Mouse (Mus musculus): ENCODE data around the gene CN725425. TPM values are rescaled to one million over a fixed set of nuclear protein-coding genes. Genes with fewer than 3 reads are reported as not detected.

The CN725425 gene
- polyA plus RNA-seq, 1 experiment from 2014 or later: not detected

DNA sequence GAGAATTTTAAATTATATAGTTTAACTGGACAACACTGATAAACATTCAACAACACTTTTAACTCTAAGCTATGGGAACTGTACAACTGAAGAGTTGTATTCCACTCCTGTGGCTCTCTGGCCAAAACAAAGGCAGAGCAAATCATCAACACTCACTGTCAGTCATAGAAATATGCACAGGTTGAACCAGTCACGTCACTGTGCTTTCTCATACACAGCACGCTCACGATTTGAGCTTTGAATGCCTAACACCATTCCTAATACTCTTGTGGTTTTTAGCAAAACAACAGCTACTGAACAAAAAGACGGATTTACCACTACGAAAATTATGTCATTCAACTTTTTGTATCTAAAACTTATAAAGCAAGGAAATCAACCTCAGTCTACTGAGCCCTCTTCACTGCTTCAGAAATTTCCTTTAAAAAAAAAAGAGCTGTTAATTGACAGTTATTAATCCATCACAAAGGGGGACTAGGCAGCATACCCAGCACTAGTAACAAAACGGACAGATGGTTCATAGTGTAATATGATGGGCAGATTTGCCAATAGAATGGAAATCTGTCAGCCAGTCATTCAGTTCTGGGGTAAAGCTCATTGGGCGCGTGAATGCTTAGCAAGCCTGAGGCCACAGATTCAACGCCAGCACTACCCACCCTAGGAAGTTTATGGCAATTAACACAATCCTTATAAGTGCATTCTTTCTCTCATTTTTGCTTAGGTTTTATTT, 28.5 kb upstream of the CN725425 start:
- Histone ChIP-seq H3K9ac (ENCODE audit: low read length) (no peak overlapping the region), H3K36me3 (ENCODE audit: control insufficient read depth, insufficient read depth, low read length) (no peaks in the 10 kb centered on the region), H3K9me3 (ENCODE audit: control insufficient read depth, low read length) (no peaks in the 10 kb centered on the region), H3K4me2 (ENCODE audit: low read length) (no peak overlapping the region), H3K4me3 (ENCODE audit: control insufficient read depth in 1 of 2, insufficient read depth in 1 of 2, low read depth in 1 of 2, low read length in 2 of 2) (no peak overlapping the region), H3K27ac (replicated peaks in 1 of 2; ENCODE audit: control insufficient read depth in 1 of 2, insufficient read depth in 1 of 2, low read depth in 2 of 2, low read length in 2 of 2) (no peak overlapping the region), H3K27me3 (ENCODE audit: control insufficient read depth, insufficient read depth, low read length) (no peaks in the 10 kb centered on the region), H3K4me1 (ENCODE audit: control insufficient read depth in 2 of 2, insufficient read depth in 2 of 2, low read length in 2 of 2) (no peaks in the 10 kb centered on the region)
- no peak for ATAC-seq (ENCODE audit: insufficient number of reproducible peaks, insufficient read depth, low FRiP score, low read depth)
- WGBS: 80% methylated on average over 9 of the region's 9 CpGs

DNA sequence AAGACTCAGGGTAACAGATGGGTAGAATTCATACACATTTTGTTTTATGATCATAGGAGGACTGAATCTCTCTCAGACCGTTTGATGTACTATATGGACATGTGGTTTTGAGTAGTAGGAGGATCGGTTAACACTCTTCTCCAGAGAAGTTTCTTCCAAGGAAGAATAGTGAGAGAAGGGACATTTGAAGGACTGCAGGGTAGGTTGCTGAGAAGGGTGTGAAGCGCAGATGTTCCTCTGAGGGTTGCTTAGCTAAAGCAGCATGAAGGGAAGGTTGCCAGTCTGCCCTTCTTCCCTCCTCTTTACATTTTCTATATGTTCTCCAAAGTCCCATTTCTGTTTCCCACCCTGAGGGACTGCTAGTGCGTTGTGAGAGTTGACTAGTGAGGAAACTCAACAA, 28.0 kb upstream of the CN725425 start:
- 78% methylated on average over 4 of the region's 4 CpGs for WGBS
- H3K9me3 ChIP-seq (ENCODE audit: control insufficient read depth, low read length): no peaks in the 10 kb centered on the region
- no peaks in the 10 kb centered on the region for H3K36me3 ChIP-seq (ENCODE audit: control insufficient read depth, insufficient read depth, low read length)
- no peak overlapping the region for H3K9ac ChIP-seq (ENCODE audit: low read length)
- no peaks in the 10 kb centered on the region for H3K27me3 ChIP-seq (ENCODE audit: control insufficient read depth, insufficient read depth, low read length)
- no peak overlapping the region for H3K27ac ChIP-seq (replicated peaks in 1 of 2; ENCODE audit: control insufficient read depth in 1 of 2, insufficient read depth in 1 of 2, low read depth in 2 of 2, low read length in 2 of 2)
- no peak for ATAC-seq (ENCODE audit: insufficient number of reproducible peaks, insufficient read depth, low FRiP score, low read depth)
- H3K4me1 ChIP-seq (ENCODE audit: control insufficient read depth in 2 of 2, insufficient read depth in 2 of 2, low read length in 2 of 2): no peaks in the 10 kb centered on the region
- H3K4me2 ChIP-seq (ENCODE audit: low read length): no peak overlapping the region
- no peak overlapping the region for H3K4me3 ChIP-seq (ENCODE audit: control insufficient read depth in 1 of 2, insufficient read depth in 1 of 2, low read depth in 1 of 2, low read length in 2 of 2)

DNA sequence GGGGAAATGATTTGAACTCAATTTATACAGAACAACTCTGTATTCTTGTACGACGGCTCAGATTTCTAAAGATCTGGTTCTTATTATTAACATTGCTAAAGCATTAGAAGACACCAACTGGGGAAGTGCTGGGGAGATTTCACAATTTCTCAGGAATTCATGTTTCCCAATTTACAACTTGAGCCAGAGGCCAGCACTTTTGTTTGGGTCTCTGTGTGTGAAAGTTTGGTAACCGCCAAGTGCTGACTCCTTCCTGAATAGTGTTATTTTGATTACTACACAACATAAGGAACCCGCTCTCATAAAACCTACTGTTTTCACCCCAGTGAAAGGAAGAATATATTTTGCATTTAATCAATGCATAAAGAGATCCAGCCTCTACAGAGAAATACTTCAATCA, 27.1 kb upstream of the CN725425 start:
- 83% methylated on average over 4 of the region's 4 CpGs for WGBS
- no peak for ATAC-seq (ENCODE audit: insufficient number of reproducible peaks, insufficient read depth, low FRiP score, low read depth)
- H3K4me2 ChIP-seq (ENCODE audit: low read length): no peak overlapping the region
- H3K36me3 ChIP-seq (ENCODE audit: control insufficient read depth, insufficient read depth, low read length): no peaks in the 10 kb centered on the region
- no peak overlapping the region for H3K4me3 ChIP-seq (ENCODE audit: control insufficient read depth in 1 of 2, insufficient read depth in 1 of 2, low read depth in 1 of 2, low read length in 2 of 2)
- H3K27ac ChIP-seq (replicated peaks in 1 of 2; ENCODE audit: control insufficient read depth in 1 of 2, insufficient read depth in 1 of 2, low read depth in 2 of 2, low read length in 2 of 2): no peak overlapping the region
- no peaks in the 10 kb centered on the region for H3K4me1 ChIP-seq (ENCODE audit: control insufficient read depth in 2 of 2, insufficient read depth in 2 of 2, low read length in 2 of 2)
- no peaks in the 10 kb centered on the region for H3K27me3 ChIP-seq (ENCODE audit: control insufficient read depth, insufficient read depth, low read length)
- H3K9ac ChIP-seq (ENCODE audit: low read length): no peak overlapping the region
- no peaks in the 10 kb centered on the region for H3K9me3 ChIP-seq (ENCODE audit: control insufficient read depth, low read length)

DNA sequence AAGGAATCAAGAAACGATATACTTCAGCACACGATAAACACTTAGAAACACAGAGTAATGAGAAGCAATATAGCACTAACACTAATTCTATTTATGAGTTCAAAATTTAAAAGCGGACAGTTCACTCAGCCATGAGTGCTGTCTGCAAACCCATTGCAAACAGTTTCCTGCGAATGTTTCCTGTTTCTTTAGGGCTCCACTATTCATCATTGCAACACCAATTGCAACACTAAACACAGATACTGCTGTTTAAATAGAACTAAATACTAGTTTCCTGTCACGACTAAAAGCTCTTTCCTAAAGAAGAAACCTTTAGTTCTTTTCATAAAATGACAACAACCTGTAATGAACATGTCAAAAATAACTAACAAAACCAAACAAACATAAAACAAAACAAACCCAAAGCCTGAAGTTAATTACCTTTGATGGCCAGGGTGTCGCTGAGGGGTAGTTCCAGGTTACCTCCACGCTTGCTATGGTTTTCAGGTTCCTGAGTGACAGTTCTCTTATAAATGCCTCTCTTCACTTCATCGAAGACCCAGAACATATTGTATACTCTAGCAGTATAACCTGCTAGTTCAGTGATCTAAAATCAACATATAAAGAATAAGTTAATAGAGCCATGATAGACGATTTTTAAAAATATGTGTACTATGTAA, 20.5 kb upstream of the CN725425 start:
- Histone ChIP-seq H3K4me2 (ENCODE audit: low read length) (no peak overlapping the region), H3K9me3 (ENCODE audit: control insufficient read depth, low read length) (no peaks in the 10 kb centered on the region), H3K27me3 (ENCODE audit: control insufficient read depth, insufficient read depth, low read length) (no peaks in the 10 kb centered on the region), H3K4me3 (ENCODE audit: control insufficient read depth in 1 of 2, insufficient read depth in 1 of 2, low read depth in 1 of 2, low read length in 2 of 2) (no peak overlapping the region), H3K27ac (replicated peaks in 1 of 2; ENCODE audit: control insufficient read depth in 1 of 2, insufficient read depth in 1 of 2, low read depth in 2 of 2, low read length in 2 of 2) (no peak overlapping the region), H3K4me1 (ENCODE audit: control insufficient read depth in 2 of 2, insufficient read depth in 2 of 2, low read length in 2 of 2) (no peaks in the 10 kb centered on the region), H3K9ac (ENCODE audit: low read length) (no peak overlapping the region), H3K36me3 (ENCODE audit: control insufficient read depth, insufficient read depth, low read length) (no peaks in the 10 kb centered on the region)
- ATAC-seq (ENCODE audit: insufficient number of reproducible peaks, insufficient read depth, low FRiP score, low read depth): no peak
- 74% methylated on average over 9 of the region's 9 CpGs for WGBS

DNA sequence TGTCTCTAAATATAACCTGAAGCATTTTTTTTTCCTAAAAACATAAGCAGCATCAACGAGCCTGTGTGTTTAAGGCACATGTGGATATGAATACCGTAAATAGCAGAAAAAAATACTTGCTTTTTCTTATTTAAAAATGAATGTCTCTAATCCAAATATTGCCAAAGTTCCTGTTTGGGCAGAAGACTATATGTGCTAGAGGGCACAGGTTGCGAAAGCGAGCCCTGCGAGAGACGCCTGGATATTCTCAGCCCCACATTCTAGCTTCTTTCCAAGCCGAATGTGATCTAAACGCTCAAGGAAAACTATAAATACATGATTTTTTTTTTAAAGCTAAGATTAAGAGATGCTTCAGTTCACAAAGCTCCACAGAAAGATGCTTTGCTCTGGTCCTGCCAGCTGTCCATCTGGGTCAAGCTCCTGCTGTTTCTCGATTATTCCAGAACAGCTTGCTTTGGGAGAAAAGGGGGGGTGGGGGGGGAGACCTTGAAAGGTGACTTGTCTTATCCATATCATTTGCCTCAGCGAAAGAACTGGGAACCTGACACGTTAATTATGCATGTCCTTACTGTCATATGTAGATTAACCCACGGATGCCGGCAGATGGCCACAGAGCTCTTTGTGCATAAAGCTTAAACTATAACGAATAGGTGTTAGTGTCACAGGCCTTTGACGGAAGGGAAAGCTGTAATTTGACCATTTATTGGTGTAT, 19.2 kb upstream of the CN725425 start:
- no peak overlapping the region for H3K4me2 ChIP-seq (ENCODE audit: low read length)
- no peaks in the 10 kb centered on the region for H3K27me3 ChIP-seq (ENCODE audit: control insufficient read depth, insufficient read depth, low read length)
- H3K4me3 ChIP-seq (ENCODE audit: control insufficient read depth in 1 of 2, insufficient read depth in 1 of 2, low read depth in 1 of 2, low read length in 2 of 2): no peak overlapping the region
- 76% methylated on average over 15 of the region's 15 CpGs for WGBS
- no peak overlapping the region for H3K9ac ChIP-seq (ENCODE audit: low read length)
- no peak for ATAC-seq (ENCODE audit: insufficient number of reproducible peaks, insufficient read depth, low FRiP score, low read depth)
- H3K27ac ChIP-seq (replicated peaks in 1 of 2; ENCODE audit: control insufficient read depth in 1 of 2, insufficient read depth in 1 of 2, low read depth in 2 of 2, low read length in 2 of 2): no peak overlapping the region
- no peaks in the 10 kb centered on the region for H3K36me3 ChIP-seq (ENCODE audit: control insufficient read depth, insufficient read depth, low read length)
- no peaks in the 10 kb centered on the region for H3K9me3 ChIP-seq (ENCODE audit: control insufficient read depth, low read length)
- H3K4me1 ChIP-seq (ENCODE audit: control insufficient read depth in 2 of 2, insufficient read depth in 2 of 2, low read length in 2 of 2): no peaks in the 10 kb centered on the region

DNA sequence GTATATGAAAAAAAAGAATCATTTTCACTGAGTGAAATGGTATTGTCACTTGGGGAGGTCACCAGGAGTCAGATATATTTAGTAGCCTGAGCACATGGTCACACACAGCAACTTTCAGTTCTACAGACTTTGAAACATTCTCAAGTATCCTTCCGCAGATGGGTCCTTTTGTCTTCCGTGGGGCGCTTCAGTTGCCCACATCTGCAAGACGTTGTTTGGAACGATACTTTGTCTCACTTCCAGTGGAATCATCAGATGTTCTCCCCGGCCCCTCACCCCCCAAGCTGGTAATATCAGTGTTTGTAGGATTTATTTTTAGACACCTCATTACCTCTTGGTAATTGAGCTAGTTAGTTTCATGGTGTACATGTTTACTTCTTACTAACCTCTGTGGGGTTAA, 12.9 kb upstream of the CN725425 start:
- no peak overlapping the region for H3K4me3 ChIP-seq (ENCODE audit: control insufficient read depth in 1 of 2, insufficient read depth in 1 of 2, low read depth in 1 of 2, low read length in 2 of 2)
- no peak overlapping the region for H3K9ac ChIP-seq (ENCODE audit: low read length)
- WGBS: 60% methylated on average over 6 of the region's 6 CpGs
- no peaks in the 10 kb centered on the region for H3K4me1 ChIP-seq (ENCODE audit: control insufficient read depth in 2 of 2, insufficient read depth in 2 of 2, low read length in 2 of 2)
- H3K27me3 ChIP-seq (ENCODE audit: control insufficient read depth, insufficient read depth, low read length): no peaks in the 10 kb centered on the region
- no peak overlapping the region for H3K27ac ChIP-seq (replicated peaks in 1 of 2; ENCODE audit: control insufficient read depth in 1 of 2, insufficient read depth in 1 of 2, low read depth in 2 of 2, low read length in 2 of 2)
- no peak for ATAC-seq (ENCODE audit: insufficient number of reproducible peaks, insufficient read depth, low FRiP score, low read depth)
- H3K9me3 ChIP-seq (ENCODE audit: control insufficient read depth, low read length): no peaks in the 10 kb centered on the region
- H3K4me2 ChIP-seq (ENCODE audit: low read length): no peak overlapping the region; the same call in 1 of the 2 replicates
- H3K36me3 ChIP-seq (ENCODE audit: control insufficient read depth, insufficient read depth, low read length): no peaks in the 10 kb centered on the region

DNA sequence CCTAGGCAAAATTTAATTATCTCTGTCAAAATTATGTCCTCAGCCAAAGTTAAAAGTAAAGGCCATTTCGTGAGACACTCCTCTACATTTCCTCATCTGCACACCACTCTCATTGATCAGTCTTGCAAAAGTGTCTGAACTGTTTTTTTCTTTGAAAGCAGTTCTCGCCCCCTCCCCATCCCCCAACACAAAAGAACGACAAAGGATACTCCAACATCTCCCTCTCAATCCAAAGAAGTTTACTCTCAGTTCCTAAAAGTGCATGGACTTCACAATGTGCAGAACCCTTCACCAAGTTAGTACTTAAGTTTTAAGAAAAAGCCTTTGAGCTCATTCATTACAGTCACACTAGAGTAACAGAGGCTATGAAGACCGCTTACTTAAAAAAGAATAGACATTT, 9.3 kb upstream of the CN725425 start:
- ATAC-seq (ENCODE audit: insufficient number of reproducible peaks, insufficient read depth, low FRiP score, low read depth): no peak
- Histone ChIP-seq H3K27me3 (ENCODE audit: control insufficient read depth, insufficient read depth, low read length) (no peaks in the 10 kb centered on the region), H3K27ac (replicated peaks in 1 of 2; ENCODE audit: control insufficient read depth in 1 of 2, insufficient read depth in 1 of 2, low read depth in 2 of 2, low read length in 2 of 2) (no peak overlapping the region), H3K4me2 (ENCODE audit: low read length) (peak overlapping the region; percentile 77), H3K4me3 (ENCODE audit: control insufficient read depth in 1 of 2, insufficient read depth in 1 of 2, low read depth in 1 of 2, low read length in 2 of 2) (no peak overlapping the region), H3K9me3 (ENCODE audit: control insufficient read depth, low read length) (no peaks in the 10 kb centered on the region), H3K9ac (ENCODE audit: low read length) (no peak overlapping the region), H3K36me3 (ENCODE audit: control insufficient read depth, insufficient read depth, low read length) (no peaks in the 10 kb centered on the region), H3K4me1 (ENCODE audit: control insufficient read depth in 2 of 2, insufficient read depth in 2 of 2, low read length in 2 of 2) (no peaks in the 10 kb centered on the region)
- WGBS: 59% methylated on average over 4 of the region's 4 CpGs
